Mouse (Mus musculus) neural tube, embryonic 11.5 days (tissue): ENCODE measurements at regions not wholly inside any gene's neighbourhood (a gene's known extent, or its start where the extent isn't known, plus 50 kb on each side); places are given as distances from the start of the nearest gene placed in this dataset.

Experiments used
- ATAC-seq: fragments of 200-750 bp; cut with Nextera tagmentation; 2 replicates; pipeline ENCODE4 v1.8.0; 2017; ENCODE audit warnings: moderate number of reproducible peaks, mild to moderate bottlenecking, moderate TSS enrichment, moderate library complexity; ENCODE audit not compliant: insufficient read depth, low FRiP score, low TSS enrichment
- DNase-seq: peaks from one replicate; pipeline ENCODE4 v3.0.0-alpha.2; 2015; ENCODE audit warnings: low spot score
- H3K27ac ChIP-seq: fragments of 300-500 bp; sonication (generic); 2 replicates; pipeline ENCODE4 v1.5.1; 2014; ENCODE audit warnings: low read depth, mild to moderate bottlenecking, low read length
- H3K27me3 ChIP-seq: fragments of 300-500 bp; sonication (generic); 2 replicates; pipeline ENCODE4 v1.6.1; 2014; ENCODE audit warnings: mild to moderate bottlenecking, low read length, mixed read lengths; ENCODE audit not compliant: control insufficient read depth, insufficient read depth
- H3K36me3 ChIP-seq: fragments of 300-500 bp; sonication (generic); 2 replicates; pipeline ENCODE4 v1.6.1; 2014; ENCODE audit warnings: mild to moderate bottlenecking, low read length, moderate library complexity, mixed read lengths; ENCODE audit not compliant: control insufficient read depth, insufficient read depth
- H3K4me1 ChIP-seq: fragments of 300-500 bp; sonication (generic); 2 replicates; pipeline ENCODE4 v1.6.1; 2014; ENCODE audit warnings: low read length, mixed read lengths; ENCODE audit not compliant: control insufficient read depth, insufficient read depth
- H3K4me2 ChIP-seq: fragments of 300-500 bp; sonication (generic); 2 replicates; pipeline ENCODE4 v1.6.1; 2014; ENCODE audit warnings: low read depth, mild to moderate bottlenecking, moderate library complexity
- H3K4me3 ChIP-seq: fragments of 300-500 bp; sonication (generic); 2 replicates; pipeline ENCODE4 v1.5.1; 2014; ENCODE audit warnings: low read depth, low read length
- H3K9ac ChIP-seq: fragments of 300-500 bp; sonication (generic); 2 replicates; pipeline ENCODE4 v1.6.1; 2014; ENCODE audit warnings: mild to moderate bottlenecking, low read length
- H3K9me3 ChIP-seq: fragments of 300-500 bp; sonication (generic); 2 replicates; pipeline ENCODE4 v1.6.1; 2016; ENCODE audit warnings: low read length; ENCODE audit not compliant: control insufficient read depth
- WGBS: fragments of 180-500 bp; shearing (Covaris S2); extraction: QIAGEN DNeasy Blood & Tissue Kit; methylation state at CpG from one replicate; pipeline ENCODE4 v1.1.7; 2014; 5-methylcytosine and 5-hydroxymethylcytosine counted together

GRCm38 (mm10) chr16:87207875-87208274, 146.1 kb upstream of the N6amt1 start:
- Histone ChIP-seq H3K9ac (no peak overlapping the region), H3K27me3 (no peaks in the 10 kb centered on the region), H3K4me2 (no peak overlapping the region), H3K9me3 (no peaks in the 10 kb centered on the region), H3K4me1 (no peaks in the 10 kb centered on the region), H3K36me3 (no peaks in the 10 kb centered on the region), H3K4me3 (no peak overlapping the region), H3K27ac (no peak overlapping the region)
- 56% methylated on average over 1 of the region's 1 CpGs for WGBS
- DNase-seq, result no peak
- ATAC-seq, result no peak

- Histone ChIP-seq H3K9me3 (no peaks in the 10 kb centered on the region), H3K27me3 (no peaks in the 10 kb centered on the region), H3K4me1 (no peaks in the 10 kb centered on the region), H3K4me3 (no peak overlapping the region), H3K9ac (no peak overlapping the region), H3K36me3 (no peaks in the 10 kb centered on the region), H3K4me2 (no peak overlapping the region), H3K27ac (no peak overlapping the region)
- 93% methylated on average over 4 of the region's 4 CpGs for WGBS
- ATAC-seq (no peak), DNase-seq (no peak)
These were observed 163.5 kb upstream of the N6amt1 start for GRCm38 (mm10) chr16:87190471-87190870.

GRCm38 (mm10) chr16:87188737-87189136, 165.2 kb upstream of the N6amt1 start:
- Histone ChIP-seq H3K9me3 (no peaks in the 10 kb centered on the region), H3K36me3 (no peaks in the 10 kb centered on the region), H3K27me3 (no peaks in the 10 kb centered on the region), H3K9ac (no peak overlapping the region), H3K4me3 (no peak overlapping the region), H3K4me1 (no peaks in the 10 kb centered on the region), H3K4me2 (no peak overlapping the region), H3K27ac (no peak overlapping the region)
- DNase-seq (no peak), ATAC-seq (no peak)
- WGBS, result 82% methylated on average over 2 of the region's 2 CpGs

- H3K4me3 ChIP-seq, result no peak overlapping the region
- no peak for DNase-seq
- H3K4me1 ChIP-seq, result no peaks in the 10 kb centered on the region
- H3K27ac ChIP-seq, result no peak overlapping the region
- ATAC-seq, result no peak
- H3K9ac ChIP-seq, result no peak overlapping the region
- H3K4me2 ChIP-seq, result no peak overlapping the region
- H3K9me3 ChIP-seq, result no peaks in the 10 kb centered on the region
- no peaks in the 10 kb centered on the region for H3K27me3 ChIP-seq
- WGBS, result 87% methylated on average over 4 of the region's 4 CpGs
- H3K36me3 ChIP-seq, result no peaks in the 10 kb centered on the region
These were observed 181.6 kb upstream of the N6amt1 start for GRCm38 (mm10) chr16:87172395-87172794.

GRCm38 (mm10) chr16:87139301-87139700, 214.7 kb upstream of the N6amt1 start:
- ATAC-seq (no peak), DNase-seq (no peak)
- Histone ChIP-seq H3K9me3 (no peaks in the 10 kb centered on the region), H3K36me3 (no peaks in the 10 kb centered on the region), H3K4me2 (no peak overlapping the region), H3K27me3 (no peaks in the 10 kb centered on the region), H3K4me1 (no peaks in the 10 kb centered on the region), H3K4me3 (no peak overlapping the region), H3K27ac (no peak overlapping the region), H3K9ac (no peak overlapping the region)
- WGBS, result 91% methylated on average over 2 of the region's 2 CpGs

- DNase-seq (no peak), ATAC-seq (no peak)
- WGBS, result 83% methylated on average over 1 of the region's 1 CpGs
- H3K36me3 ChIP-seq, result no peaks in the 10 kb centered on the region
- H3K4me2 ChIP-seq, result no peak overlapping the region
- no peak overlapping the region for H3K27ac ChIP-seq
- no peaks in the 10 kb centered on the region for H3K4me1 ChIP-seq
- no peaks in the 10 kb centered on the region for H3K27me3 ChIP-seq
- no peaks in the 10 kb centered on the region for H3K9me3 ChIP-seq
- H3K9ac ChIP-seq, result no peak overlapping the region
- no peak overlapping the region for H3K4me3 ChIP-seq
These were observed 217.5 kb upstream of the N6amt1 start for GRCm38 (mm10) chr16:87136503-87136902.

- H3K9ac ChIP-seq, result no peak overlapping the region
- H3K27ac ChIP-seq, result no peak overlapping the region
- DNase-seq (no peak), ATAC-seq (no peak)
- no peaks in the 10 kb centered on the region for H3K9me3 ChIP-seq
- no peak overlapping the region for H3K4me3 ChIP-seq
- H3K36me3 ChIP-seq, result no peaks in the 10 kb centered on the region
- no peaks in the 10 kb centered on the region for H3K27me3 ChIP-seq
- no peak overlapping the region for H3K4me2 ChIP-seq
- H3K4me1 ChIP-seq, result no peaks in the 10 kb centered on the region
These were observed 219.5 kb upstream of the N6amt1 start for GRCm38 (mm10) chr16:87134452-87134851.

GRCm38 (mm10) chr16:87133874-87134273, 220.1 kb upstream of the N6amt1 start:
- no peaks in the 10 kb centered on the region for H3K27me3 ChIP-seq
- no peaks in the 10 kb centered on the region for H3K9me3 ChIP-seq
- DNase-seq (no peak), ATAC-seq (no peak)
- H3K36me3 ChIP-seq, result no peaks in the 10 kb centered on the region
- no peaks in the 10 kb centered on the region for H3K4me1 ChIP-seq
- H3K4me2 ChIP-seq, result no peak overlapping the region
- H3K9ac ChIP-seq, result no peak overlapping the region
- H3K27ac ChIP-seq, result no peak overlapping the region
- WGBS, result 86% methylated on average over 6 of the region's 6 CpGs
- H3K4me3 ChIP-seq, result no peak overlapping the region

GRCm38 (mm10) chr16:87132082-87132481, 221.9 kb upstream of the N6amt1 start:
- WGBS, result 87% methylated on average over 4 of the region's 4 CpGs

More at GRCm38 (mm10) chr16:87132082-87132481, 221.9 kb upstream of the N6amt1 start:
- no peaks in the 10 kb centered on the region for H3K9me3 ChIP-seq
- no peak for ATAC-seq
- H3K27ac ChIP-seq, result no peak overlapping the region
- no peaks in the 10 kb centered on the region for H3K36me3 ChIP-seq
- no peaks in the 10 kb centered on the region for H3K4me1 ChIP-seq
- no peak overlapping the region for H3K4me2 ChIP-seq
- no peak for DNase-seq
- no peak overlapping the region for H3K9ac ChIP-seq
- no peak overlapping the region for H3K4me3 ChIP-seq
- no peaks in the 10 kb centered on the region for H3K27me3 ChIP-seq
